Mouse (Mus musculus): ENCODE data around the gene Glrp1.

- TF ChIP-seq MAX (IDR thresholded peaks at IDR 0.05; ENCODE audit: low read depth) (no peak), POLR2A (IDR thresholded peaks at IDR 0.05; ENCODE audit: insufficient read length, low read depth) (no peak), USF1 (IDR thresholded peaks at IDR 0.05; ENCODE audit: low read depth) (no peak), TCF12 (IDR thresholded peaks at IDR 0.05; ENCODE audit: insufficient read depth, poor library complexity, severe bottlenecking) (no peak), SRF (IDR thresholded peaks at IDR 0.05; ENCODE audit: control insufficient read depth, insufficient read length, low read depth) (no peak), POLR2AphosphoS2 (IDR thresholded peaks at IDR 0.05; ENCODE audit: insufficient read length, low read depth) (no peak), MYOG (IDR thresholded peaks at IDR 0.05; ENCODE audit: control insufficient read depth in 1 of 3, insufficient read depth in 1 of 3, insufficient read length in 2 of 3, low read depth in 2 of 3) (no peak)
Observed at GRCm38 (mm10) chr1:88465722-88466121, 44.1 kb downstream of the Glrp1 start.
